Mouse (Mus musculus) urinary bladder, postnatal 36 days (tissue): ENCODE data around the gene Pcca.

Experiments used
- DNase-seq, 2 experiments: peaks; one replicate each; pipeline ENCODE4 v3.0.0; 2022; ENCODE audit warnings: low spot score in 2 of 2, mixed read lengths in 1 of 2

The Pcca gene

DNA sequence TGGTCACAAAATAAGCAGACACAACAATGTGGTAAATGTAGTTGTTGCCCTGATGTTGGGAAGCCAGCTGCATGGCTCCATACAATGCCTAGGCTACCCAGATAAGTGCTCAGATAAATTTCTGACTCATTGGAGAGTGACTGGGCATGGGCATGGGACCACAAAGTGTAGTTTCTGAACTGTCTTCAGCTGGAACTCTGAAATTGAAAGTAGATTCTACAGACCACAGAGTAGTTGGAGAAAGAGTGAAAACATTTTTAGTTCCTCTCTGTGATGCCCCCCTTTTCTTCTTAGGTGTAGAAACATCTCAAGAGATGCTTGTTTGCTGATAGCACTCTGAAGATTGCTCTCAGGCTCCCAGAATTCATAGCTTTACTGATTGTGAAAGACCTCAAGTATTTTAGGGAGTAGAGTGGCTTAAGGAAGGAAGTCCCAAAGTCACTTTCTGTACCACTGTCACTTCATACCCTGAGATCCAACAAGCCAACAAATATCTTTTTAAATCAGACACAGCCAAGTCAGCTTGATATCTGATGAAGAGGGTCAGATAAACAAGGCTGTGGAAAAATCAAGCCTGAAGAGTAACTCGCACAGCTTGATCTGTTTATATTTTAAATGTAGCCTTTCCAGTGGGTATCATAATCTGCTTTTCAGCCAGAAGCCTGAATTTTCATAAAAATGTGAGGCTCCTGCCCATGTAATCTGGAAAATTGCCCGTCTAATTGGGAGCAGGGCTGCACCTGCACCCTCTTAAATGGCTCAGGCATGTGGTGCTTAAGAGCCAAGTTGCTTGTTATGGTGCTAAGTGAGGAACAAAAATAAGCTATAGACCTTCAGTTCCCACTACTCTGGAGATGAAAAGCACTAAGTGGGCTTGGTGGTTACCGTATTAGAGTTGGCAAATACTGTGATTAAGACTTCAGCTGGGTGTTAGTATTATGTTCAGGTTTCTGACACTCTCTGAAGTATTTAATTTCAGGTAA is 214.0 kb downstream of the Pcca start:
- no peak for DNase-seq

DNA sequence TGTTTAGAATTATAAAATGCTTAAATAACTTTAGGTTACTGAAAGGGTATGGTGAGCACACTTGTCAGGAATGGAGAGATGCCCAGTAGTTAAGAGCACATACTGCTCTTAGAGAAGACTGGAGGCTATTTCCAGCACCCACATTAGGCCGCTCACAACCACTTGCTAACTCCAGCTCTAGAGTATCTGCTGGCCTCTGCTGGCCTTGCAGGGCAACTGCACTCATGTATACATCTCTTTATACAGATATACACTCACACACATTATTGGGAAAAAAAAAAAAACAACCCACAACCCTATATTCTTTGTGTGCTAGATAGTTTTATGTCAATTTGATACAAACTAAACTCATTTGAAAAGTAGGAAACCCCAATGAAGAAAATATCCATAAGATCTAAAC is 217.4 kb downstream of the Pcca start:
- DNase-seq = no peak

DNA sequence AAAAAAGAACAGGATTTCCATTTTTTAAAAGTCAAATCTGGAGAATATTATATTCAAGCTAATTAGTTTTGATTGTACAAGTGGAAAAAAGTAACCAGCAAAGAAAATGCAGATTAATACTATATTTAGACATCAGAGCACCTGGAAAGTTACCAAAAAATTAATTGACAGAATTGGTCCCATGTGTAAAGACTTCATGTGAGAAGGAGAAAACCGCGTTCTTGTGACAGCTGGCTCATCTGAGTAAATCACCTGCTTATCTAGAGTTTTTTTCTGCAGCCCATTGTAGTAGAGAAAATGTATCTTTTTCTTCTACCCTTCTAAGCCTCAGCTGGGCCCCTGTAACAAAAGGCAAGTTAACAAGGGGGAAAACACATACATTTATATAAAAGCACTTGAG is 219.2 kb downstream of the Pcca start:
- no peak for DNase-seq

DNA sequence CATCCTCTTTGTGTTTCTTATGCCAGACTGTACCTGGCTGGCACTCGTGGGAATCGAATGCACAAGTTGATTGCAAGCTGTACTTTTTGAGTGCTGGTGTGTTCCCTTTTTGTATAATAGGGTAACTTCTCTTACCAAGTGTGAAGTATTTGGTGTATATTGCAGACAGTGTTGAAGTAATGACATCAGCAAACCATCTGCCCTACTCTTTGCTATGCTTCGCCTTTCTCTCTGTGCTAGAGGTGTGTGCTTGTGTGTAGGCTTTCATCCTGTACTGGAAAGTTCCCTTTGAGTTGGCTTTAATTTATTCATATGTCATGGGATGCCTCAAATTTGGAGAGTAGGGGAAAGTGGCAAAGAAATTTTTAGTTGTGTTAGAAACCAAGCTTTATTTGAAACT is 220.2 kb downstream of the Pcca start:
- DNase-seq = no peak

DNA sequence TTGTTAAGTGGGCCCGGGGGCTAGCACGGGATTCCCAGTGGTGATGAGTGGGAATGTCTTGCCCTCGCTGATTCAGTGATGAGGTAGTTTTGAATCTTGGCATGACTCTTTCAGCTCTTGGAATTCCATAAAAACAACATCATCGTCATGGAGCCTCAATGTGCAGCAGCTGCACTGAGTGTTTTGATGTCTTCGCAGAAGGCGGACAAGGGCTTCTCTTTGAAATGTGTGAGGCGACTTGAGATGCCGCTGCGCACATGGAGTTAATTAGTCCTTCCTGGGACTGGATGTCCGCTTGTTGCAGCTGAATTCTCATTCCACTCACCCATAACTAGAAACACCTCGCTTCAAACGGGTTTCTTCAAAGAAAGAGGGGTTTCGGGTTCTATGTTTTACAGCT is 221.4 kb downstream of the Pcca start:
- no peak for DNase-seq

DNA sequence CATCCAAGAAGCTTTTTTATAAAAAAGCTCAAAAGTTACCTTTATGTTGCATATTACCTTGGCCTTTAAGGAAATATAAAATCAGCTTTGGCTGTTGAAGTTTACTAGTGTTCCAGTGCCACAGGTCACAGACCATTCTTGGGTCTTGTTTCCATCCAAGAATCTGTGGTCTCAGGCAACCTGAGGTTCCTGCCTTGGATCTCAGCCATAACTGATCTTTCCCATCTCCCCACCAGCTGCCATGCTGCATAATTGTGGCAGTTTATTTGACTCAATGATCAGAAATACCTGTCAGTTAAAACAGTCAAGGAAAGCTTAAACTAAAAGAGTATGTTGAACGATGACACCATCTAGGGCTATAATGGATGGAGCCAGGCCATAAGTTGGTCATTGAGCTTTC is 222.5 kb downstream of the Pcca start:
- no peak for DNase-seq

DNA sequence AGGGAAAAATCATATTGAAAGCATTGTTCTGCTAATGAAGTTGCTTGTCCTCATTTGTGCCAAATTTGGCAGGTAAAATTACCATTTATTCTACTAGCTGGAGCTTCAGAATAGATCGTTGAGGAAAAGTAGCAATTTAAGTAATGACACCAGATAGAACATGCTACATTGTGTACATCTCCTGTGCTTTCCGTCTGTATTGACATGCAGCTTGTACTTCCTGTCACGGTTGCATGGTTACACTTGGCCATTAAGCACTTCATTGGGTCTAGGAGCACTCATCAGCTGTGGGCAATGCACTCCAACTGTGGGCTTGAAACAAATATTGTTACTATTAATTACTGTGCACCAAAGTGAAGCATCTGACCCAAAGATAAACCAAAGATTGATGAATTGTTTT is 225.8 kb downstream of the Pcca start:
- no peak for DNase-seq

DNA sequence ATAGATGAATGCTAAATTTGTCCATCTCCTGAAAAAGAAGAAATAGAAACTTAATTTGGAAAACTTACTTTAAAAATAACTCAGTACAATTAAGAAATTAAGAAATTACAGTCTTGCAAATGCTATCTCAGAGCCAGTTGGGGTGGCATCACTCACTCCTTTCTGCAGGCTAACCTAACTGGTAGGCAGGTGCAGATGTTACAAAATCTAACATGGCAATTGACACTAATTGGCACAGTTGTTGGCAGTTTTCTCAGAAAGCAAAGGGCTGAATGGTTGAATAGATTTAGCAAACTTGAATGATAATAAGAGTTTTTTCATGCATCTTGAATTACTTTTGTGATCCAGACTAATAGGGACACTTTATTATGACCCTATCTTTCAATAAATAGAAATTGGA is 226.7 kb downstream of the Pcca start:
- DNase-seq = no peak

DNA sequence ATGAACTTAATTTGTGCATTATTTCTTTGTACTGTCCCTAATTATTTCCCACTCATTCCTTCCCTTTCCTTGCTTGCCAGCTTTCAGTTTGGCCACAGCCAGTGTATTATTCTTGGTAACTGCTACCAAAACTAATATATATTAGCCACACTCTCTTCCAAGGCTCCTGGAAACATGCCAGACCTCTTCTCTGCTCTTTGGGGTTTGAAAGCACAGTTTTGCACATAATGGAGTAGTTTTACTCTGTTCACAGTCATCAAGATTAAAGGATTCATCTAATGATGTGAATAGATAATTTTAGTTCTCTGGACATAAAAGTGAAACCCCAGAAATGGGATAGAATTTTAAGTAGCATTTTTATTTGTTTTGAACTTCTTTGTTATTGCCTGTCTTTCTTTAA is 228.5 kb downstream of the Pcca start:
- DNase-seq = no peak

DNA sequence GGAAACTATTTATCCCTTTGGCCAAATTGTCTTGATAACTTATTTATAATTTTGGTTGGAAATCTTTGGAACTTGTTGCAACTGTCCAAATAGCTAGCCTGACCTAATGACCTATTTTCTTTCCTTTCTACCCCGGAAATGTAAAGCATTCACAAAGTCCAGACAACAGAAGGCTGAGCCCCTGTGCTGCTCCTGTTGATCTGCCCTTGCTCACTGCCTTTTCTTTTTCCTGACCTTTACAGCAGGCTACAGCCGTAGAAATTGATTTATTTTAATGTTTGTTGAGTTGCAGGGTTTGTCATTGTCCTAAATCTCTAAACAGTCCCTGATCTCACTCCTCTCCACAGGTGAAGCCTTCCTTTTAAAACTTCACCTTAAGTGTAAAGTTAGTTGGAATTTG is 231.8 kb downstream of the Pcca start:
- no peak for DNase-seq

DNA sequence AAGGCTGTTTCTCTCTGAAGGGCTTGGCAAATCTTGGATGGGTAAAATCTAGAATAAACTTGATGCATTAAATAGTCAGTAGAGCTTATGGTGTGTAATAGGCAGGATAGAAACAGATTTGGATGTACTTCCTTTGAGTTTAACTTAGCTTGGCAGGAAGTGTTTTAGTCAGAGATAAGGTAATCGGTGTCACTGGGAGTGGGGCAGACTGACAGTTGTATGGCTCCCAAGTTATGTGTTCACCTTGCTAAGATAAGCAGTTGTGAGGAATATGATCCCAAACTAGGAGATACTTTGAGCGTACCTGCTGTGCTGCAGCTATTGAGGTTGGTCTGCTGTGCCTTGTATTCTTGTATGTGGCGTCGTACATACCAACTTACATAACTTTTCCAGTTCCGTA is 232.3 kb downstream of the Pcca start:
- no peak for DNase-seq

DNA sequence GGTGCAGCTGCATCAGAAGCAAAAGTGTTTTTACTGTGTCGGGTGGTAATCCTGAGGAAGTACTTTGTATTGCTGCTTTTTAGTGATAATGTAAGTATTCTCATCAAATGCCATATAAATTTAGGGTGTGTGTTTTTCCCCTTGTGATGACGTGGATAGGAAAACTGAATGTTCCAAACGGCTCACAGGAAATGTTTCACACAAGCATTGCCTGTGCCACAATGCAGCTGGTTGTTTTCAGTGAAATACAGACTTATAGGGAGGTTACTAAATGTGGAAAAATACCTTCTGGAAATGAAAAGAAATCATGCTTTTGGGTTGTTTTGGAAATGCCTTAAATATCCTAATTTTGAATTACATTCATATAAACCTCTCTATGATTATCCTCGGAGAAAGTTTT is 250.6 kb downstream of the Pcca start:
- no peak for DNase-seq

DNA sequence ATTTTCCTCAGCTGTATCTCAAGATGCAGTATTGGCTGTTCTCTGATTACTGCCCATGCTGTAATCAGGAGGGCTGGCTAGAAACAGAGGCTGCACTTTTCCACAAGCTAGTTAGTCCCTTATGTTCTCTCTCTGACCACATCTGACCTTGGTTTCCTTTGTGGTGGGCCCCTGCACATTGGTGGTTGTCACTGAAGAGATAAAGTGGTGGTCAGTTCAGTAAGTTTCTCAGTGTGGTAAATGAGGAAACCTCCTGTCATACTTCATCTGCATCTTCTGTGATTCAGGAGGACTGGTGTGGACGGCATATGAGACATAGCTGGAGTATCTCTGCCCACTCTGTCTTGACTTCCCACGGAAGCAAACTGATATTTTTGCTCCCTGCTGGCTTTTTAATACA is 254.1 kb downstream of the Pcca start:
- no peak for DNase-seq

DNA sequence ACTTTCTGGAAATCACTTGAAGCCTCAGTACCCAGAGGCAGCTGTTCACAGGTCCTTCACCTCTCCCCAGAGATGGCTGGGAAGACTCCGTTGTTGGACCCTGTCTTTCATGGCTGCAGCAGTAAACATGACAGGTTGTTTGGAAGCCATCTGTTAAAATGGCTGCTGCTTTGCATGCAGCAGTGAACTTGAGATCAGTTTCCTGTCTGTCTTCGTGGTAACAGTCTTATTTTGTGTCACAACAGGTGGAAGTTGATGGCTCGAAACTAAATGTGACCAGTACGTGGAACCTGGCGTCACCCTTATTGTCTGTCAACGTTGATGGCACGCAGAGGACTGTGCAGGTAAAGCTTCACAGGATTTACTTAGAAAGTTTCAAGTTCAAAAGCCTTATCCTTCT is 256.0 kb downstream of the Pcca start:
- DNase-seq = no peak

DNA sequence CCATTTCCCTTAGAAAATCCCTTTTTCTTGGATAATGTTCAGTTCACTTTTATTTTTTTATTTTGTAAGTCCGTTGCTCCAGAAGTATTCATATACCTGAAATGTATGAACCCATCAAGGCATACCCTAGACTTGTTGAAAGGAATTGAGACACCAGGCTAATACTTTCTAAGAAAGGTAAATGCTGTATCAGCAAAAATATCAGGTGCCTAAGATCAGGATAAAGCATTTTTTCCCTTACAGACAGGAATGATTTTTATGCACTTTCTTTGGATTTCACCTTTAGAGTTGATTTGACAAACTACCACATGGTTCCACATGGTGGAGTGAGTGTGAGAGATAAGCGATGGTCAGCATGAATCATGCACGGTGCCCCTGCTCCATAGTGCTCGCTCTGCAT is 259.2 kb downstream of the Pcca start:
- DNase-seq = no peak

DNA sequence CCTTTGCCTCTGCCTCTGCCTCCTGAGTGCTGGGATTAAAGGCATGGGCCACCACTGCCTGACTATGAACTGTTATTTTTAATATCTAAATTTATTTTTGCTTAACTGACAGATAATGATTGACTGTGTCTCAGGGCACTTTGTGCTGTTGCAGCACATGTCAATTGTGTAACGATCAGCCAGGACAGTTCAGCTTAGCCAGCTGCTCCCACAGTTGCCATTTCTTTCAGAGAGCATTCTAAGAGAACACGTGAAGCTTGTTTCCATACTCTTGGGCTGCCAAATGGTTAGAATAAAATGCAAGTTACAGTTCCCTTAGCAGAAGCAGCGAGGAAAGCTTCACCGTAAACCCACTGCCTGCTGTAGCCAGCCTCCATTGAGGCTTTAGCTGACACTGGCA is 266.2 kb downstream of the Pcca start:
- peak in 1 of 2 experiments; percentile 4 for DNase-seq

DNA sequence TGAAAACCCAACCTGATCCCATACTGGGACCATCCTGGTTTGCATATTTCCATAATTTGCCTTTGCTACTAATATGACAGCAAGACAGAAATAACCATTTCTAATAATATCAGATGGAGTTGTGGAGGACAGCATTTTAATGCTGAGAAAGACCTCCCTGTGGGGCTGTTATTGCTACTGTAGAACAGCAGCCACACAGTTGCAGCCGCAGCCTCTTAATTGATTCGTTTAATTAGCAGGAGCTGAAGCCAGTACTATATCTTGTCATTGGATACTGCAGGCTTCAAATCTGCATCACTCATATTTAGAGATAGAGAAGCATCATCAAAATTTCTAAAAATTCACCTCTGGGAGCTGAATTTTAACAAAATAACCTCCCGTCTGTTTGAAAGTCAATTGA is 286.9 kb downstream of the Pcca start:
- DNase-seq = no peak

DNA sequence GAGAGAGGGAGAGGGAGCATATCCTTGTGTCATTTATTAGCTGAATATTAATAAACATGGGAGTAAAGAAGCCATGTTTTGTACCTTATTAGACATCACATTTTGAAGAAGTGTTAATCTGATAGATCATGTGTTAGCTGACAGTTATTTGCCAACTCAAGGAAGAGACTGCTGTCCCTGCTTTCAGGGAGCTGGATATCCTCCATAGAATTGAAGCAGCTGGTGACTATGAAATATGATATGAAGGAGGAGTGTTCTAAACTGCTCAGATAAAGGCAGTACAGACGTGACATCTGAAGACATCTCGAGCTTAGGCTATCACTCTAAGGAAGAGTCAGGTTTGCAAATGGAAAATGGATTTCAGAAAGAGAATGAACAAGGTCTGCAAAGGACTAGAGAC is 289.7 kb downstream of the Pcca start:
- DNase-seq = no peak

DNA sequence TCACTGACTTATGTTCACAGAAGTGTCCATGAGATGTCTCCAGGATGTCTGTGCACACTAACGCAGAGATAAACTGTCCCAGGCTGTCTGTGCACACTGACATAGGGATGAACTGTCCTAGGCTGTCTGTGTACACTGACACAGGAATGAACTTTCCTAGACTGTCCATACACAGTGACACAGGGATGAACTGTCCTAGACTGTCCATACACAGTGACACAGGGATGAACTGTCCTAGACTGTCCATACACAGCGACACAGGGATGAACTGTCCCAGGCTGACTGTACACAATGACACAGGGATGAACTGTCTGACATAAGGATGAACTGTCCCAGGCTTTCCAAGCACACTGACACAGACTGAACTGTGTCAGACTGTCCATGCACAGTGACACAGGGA is 291.3 kb downstream of the Pcca start:
- DNase-seq = no peak

DNA sequence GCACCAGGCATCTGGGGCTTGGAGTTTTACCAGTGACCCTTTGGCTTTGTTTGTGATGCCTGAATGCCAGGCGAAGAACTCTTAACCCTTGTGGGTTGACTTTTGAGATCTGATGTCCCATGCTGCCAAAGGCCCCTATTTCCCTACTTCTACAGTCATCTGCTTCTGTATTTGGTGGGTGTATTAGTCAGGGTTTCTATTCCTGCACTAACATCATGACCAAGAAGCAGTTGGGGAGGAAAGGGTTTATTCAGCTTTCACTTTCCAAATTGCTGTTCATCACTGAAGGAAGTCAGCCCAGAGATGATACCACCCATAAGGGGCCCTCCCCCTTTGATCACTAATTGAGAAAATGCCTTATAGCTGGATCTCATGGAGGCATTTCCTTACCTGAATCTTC is 296.3 kb downstream of the Pcca start:
- DNase-seq = no peak

DNA sequence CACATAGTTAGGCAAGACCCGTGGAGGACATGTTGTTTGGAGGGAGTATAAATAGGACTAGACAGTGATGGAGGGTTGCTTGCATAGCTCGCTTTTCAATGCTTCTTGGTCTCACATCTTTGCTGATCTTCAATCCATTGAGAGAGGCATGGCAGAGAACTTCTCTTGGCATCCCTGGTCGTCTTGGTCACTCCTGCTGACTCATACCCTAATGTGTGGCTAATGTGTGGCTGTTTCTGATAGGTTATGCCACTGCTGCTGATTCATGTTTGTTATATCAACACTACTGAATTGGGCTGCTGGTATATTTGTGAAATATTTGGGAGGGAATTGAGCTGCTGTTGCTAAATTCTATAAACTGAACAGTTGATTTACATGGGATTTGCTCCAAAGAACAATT is 299.5 kb downstream of the Pcca start:
- no peak for DNase-seq

DNA sequence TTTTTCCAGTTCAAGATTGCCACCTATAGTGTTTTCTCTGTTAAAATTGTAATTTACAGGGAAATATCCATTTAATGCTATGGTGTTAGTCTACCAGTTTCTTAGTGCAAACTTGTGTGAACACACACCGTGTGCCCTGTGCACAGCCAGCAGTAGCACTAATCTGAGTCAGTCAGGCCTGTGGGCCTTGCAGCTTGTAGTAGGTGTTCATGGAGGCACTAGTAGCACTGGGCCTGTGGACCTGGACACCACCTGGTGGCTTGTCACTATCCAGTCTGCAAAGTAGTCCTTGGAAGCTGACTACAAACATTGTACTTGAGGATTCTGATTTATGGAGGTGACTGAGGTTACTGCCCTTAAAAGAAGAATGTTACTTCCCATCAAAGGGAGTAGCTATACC is 300.6 kb downstream of the Pcca start:
- no peak for DNase-seq

DNA sequence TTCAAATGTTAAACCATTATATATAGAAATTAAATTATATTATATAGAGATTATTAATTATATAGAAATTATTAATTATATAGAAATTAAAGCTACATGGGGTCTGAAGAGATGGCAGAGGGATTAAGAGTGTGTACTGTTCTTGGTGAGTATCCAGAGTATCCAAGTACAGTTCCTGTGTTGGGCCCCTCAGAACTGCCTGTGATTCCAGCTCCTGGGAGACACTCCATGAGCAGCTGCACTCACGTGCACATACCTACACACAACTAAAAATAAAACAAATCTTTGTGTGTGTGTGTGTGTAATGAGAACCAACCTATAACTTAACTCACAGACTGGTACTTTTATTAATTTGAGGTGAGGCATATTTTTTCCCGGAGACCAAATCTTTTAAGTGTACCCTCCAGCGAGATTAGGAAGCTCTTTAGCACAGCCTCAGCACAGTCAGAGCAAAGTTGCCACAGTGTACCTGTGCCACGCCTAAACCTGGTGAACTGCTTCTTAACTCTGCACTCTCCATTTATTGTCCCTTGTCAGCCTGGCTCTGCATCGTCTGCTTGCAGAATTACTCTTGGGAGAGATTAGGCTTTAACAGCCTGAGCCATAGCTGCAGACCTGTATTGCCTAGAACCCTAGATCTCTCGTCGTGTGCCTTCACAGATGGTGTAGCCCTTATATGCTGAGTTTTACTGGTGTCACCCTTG is 301.5 kb downstream of the Pcca start:
- DNase-seq = no peak
